ENCODE assay signal across 10 mouse cellular contexts in genomic region chr6:125620764-125621163, GRCm38 (mm10).
A peak's percentile ranks its signal among the peaks of the same experiment; 100 is the strongest.
DNase-seq lines count a peak whose midpoint lies in the region; ATAC-seq and TF ChIP-seq lines count a peak whose summit lies in the region.
"Had no signal": no experiment of that assay in that cellular context is flagged by ENCODE, and none has a peak within 500 bp of the region (broad histone marks: within the 10 kb centered on the region; RNA-seq: fewer than 3 reads in every experiment).

No protein-coding gene starts in this region.

- no peak overlapping the region for H3K4me3 ChIP-seq in hindbrain, postnatal 0 days (ENCODE audit: low read length)
- no peak overlapping the region for H3K4me3 ChIP-seq in midbrain, postnatal 0 days (ENCODE audit: low read depth, low read length)
- H3K4me3 ChIP-seq: embryonic facial prominence, embryonic 12.5 days; liver, embryonic 13.5 days had no signal

- H3K4me2 ChIP-seq in hindbrain, postnatal 0 days (ENCODE audit: low read depth, low read length) = no peak overlapping the region
- no peak overlapping the region for H3K4me2 ChIP-seq in midbrain, postnatal 0 days (ENCODE audit: low read depth, low read length, poor library complexity, severe bottlenecking)
- H3K4me2 ChIP-seq: embryonic facial prominence, embryonic 12.5 days; liver, embryonic 13.5 days had no signal

- DNase-seq in adrenal gland, postnatal 10 days = peak; percentile 43
- no peak for DNase-seq in adrenal gland, postnatal 36 days
- DNase-seq in layer of hippocampus, adult 11-12 months (ENCODE audit: low spot score) = peak; percentile 56
- DNase-seq in layer of hippocampus, adult 9-10 months (ENCODE audit: low spot score) = no peak
- DNase-seq in hindbrain, postnatal 0 days (ENCODE audit: low spot score) = peak; percentile 80
- DNase-seq in midbrain, postnatal 0 days (ENCODE audit: low spot score) = peak; percentile 82
- DNase-seq in urinary bladder, postnatal 10 days (ENCODE audit: low spot score) = no peak
- DNase-seq in spleen, postnatal 4 days (ENCODE audit: low spot score in 2 of 2) = no peak
- DNase-seq: liver, embryonic 13.5 days had no signal

- ATAC-seq in hindbrain, postnatal 0 days = peak; percentile 79
- ATAC-seq in midbrain, postnatal 0 days (ENCODE audit: low FRiP score) = peak; percentile 64; the same call in 1 of the 2 replicates

- no peaks in the 10 kb centered on the region for H3K4me1 ChIP-seq in hindbrain, postnatal 0 days (ENCODE audit: insufficient read depth, low read length)
- no peaks in the 10 kb centered on the region for H3K4me1 ChIP-seq in midbrain, postnatal 0 days (ENCODE audit: insufficient read depth, low read length)
- H3K4me1 ChIP-seq: embryonic facial prominence, embryonic 12.5 days; liver, embryonic 13.5 days had no signal

- no peak overlapping the region for H3K27ac ChIP-seq in hindbrain, postnatal 0 days
- no peak overlapping the region for H3K27ac ChIP-seq in midbrain, postnatal 0 days (ENCODE audit: low read depth, low read length)
- H3K27ac ChIP-seq: embryonic facial prominence, embryonic 12.5 days; liver, embryonic 13.5 days had no signal

- no peaks in the 10 kb centered on the region for H3K36me3 ChIP-seq in hindbrain, postnatal 0 days (ENCODE audit: insufficient read depth, low read length)
- H3K36me3 ChIP-seq in midbrain, postnatal 0 days (ENCODE audit: insufficient read depth, low read length) = no peaks in the 10 kb centered on the region
- H3K36me3 ChIP-seq: embryonic facial prominence, embryonic 12.5 days; liver, embryonic 13.5 days had no signal

- H3K27me3 ChIP-seq in hindbrain, postnatal 0 days (ENCODE audit: insufficient read depth, low read length) = no peaks in the 10 kb centered on the region
- 0 out of 2 replicates have a peak, but pooled peaks cover 4% of the 10 kb centered on the region for H3K27me3 ChIP-seq in midbrain, postnatal 0 days (ENCODE audit: insufficient read depth, low read length)
- H3K27me3 ChIP-seq: embryonic facial prominence, embryonic 12.5 days; liver, embryonic 13.5 days had no signal

- 47% methylated on average over 6 of the region's 6 CpGs for WGBS in hindbrain, postnatal 0 days
- 37% methylated on average over 6 of the region's 6 CpGs for WGBS in midbrain, postnatal 0 days

- no peak overlapping the region for H3K9ac ChIP-seq in hindbrain, postnatal 0 days (replicated peaks; ENCODE audit: low read length)
- H3K9ac ChIP-seq in midbrain, postnatal 0 days (replicated peaks; ENCODE audit: low read length, poor library complexity, severe bottlenecking) = no peak overlapping the region
- H3K9ac ChIP-seq: embryonic facial prominence, embryonic 12.5 days; liver, embryonic 13.5 days had no signal

- TF ChIP-seq CTCF in hindbrain, postnatal 0 days (IDR thresholded peaks at IDR 0.05; ENCODE audit: low read depth) = peak; percentile 94
- TF ChIP-seq CTCF in midbrain, postnatal 0 days (IDR thresholded peaks at IDR 0.05) = peak; percentile 92

- H3K9me3 ChIP-seq in hindbrain, postnatal 0 days (ENCODE audit: low read length) = no peaks in the 10 kb centered on the region
- no peaks in the 10 kb centered on the region for H3K9me3 ChIP-seq in midbrain, postnatal 0 days (ENCODE audit: low read length)
- H3K9me3 ChIP-seq: embryonic facial prominence, embryonic 12.5 days; liver, embryonic 13.5 days had no signal

Comparison
In these comparisons a context has a peak if more than half of its experiments do, and no peak if none do; other contexts are left out.
1. DNase-seq: peak in adrenal gland, postnatal 10 days (single experiment), layer of hippocampus, adult 11-12 months (single experiment), hindbrain, postnatal 0 days (single experiment) and midbrain, postnatal 0 days (single experiment); none in adrenal gland, postnatal 36 days (0 of 2), layer of hippocampus, adult 9-10 months (single experiment), urinary bladder, postnatal 10 days (single experiment) and spleen, postnatal 4 days (0 of 2).